Mouse (Mus musculus) kidney, adult 9 months (tissue): ENCODE measurements around the gene Actl10.
A peak's percentile ranks its signal among the peaks of the same experiment; 100 is the strongest.

Experiments used
- DNase-seq: peaks from one replicate; pipeline ENCODE4 v3.0.0; 2022

The Actl10 gene

DNA sequence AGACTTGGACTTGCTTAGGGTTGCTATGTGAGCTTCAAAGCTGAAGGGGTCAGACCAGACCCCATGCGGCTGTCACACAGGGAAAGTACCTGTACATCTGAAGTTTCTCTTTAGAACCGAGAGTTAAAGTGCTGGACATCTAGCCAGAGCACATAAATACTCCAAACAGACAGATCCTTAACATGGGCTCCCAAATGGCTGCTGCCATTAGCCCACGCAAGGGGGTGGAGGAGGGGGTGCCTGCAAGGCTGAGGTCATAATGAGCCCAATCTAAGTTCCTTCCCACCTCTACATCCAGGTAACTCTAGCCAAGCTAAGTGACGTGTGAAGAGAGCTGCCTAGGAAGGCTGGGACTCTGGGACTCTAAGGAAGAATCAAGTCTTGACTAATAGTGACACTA is at the start of gene Actl10:
TSS of gene Actl10 (plus strand) at position 301 of the 400 bp plus-strand sequence.
- no peak for DNase-seq

DNA sequence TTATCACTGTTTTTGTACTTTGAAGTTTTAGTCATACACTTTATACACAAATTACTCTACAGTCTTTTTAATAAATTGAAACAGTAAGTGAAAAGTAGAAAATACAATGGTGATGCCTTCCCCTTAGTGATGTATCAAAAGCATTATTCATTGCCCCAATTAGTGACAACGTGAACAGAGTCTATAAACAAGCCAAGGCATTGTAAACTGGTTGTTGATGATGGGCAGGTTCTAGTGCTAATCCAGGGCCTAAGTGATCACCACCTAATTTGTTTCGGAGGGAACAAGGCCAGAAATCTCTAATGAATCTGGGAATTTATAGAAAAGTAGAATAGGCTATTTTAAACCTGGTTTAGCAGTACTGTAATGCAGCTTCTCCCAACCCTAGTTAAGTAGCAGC is 44.5 kb upstream of the Actl10 start:
- no peak for DNase-seq

DNA sequence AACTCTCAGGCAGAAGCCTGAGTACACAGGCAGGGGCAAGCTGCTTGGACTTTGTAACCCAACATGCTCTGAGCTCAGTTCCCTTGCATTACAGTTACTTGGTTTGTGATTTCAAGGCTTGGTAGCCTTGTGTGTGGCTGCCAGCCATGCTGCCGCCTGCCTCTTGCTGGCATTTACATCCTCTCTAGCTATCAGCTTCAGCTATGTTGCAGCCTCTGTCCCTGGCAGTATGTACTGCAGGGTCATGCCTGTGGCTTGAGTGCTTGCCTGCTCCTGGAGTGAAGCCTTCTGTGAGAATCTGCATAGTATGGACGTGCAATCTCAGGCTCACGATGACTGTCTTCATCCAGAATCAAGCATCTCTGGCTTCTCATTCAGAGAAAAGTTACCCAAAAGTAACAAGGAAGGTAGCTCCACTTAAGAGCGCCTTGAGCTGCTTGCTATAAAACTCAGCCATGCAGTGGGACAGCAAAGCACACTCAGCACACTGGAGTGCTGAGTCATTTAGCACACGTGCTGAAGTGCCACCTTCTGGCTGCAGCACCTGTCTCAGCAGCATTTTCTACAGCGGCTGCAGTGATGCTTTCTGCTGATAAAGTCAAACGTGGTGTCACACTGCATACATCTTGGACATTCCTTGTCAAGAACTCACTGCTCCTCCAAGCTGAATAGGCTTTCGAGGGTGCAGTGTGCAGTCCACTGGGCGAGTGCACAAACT is 43.9 kb upstream of the Actl10 start:
- peak; percentile 39 for DNase-seq

DNA sequence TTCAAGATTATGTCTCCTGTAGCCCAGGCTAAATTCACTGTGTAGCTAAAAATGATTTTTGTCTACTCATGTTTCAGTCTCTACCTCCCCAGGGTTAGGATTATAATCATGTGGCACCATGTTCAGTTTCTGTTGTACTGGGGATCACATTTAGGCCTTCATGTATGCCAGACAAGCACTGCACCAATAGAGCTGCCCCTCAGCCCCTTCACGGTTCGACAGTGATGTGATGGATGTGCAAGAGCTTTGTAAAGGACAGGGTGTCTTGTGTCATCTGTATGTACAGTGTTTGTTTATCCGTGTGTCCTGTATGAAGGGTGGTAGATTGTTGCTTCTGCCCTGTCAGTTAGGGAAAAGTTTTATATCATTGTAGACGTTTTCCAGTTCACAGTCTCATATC is 43.1 kb upstream of the Actl10 start:
- no peak for DNase-seq

DNA sequence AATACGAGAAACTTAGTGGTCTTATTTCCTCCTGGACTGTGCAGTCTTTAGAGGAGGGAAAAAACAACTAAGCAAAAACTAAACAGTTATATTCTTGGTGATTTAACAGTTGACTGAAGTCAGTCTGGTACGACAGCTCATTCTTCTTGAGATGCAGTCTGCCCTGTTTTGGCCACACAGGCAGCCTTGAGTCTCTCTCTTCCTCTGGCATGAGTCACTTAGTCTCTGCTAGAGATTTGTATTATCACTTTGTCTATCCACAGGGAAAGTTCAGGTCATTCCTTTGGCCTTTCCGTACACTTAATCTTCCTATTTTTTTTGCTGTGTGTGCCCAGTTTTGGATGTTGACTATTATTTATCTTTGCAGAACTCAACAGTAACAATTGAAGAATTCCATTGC is 41.4 kb upstream of the Actl10 start:
- DNase-seq: no peak

DNA sequence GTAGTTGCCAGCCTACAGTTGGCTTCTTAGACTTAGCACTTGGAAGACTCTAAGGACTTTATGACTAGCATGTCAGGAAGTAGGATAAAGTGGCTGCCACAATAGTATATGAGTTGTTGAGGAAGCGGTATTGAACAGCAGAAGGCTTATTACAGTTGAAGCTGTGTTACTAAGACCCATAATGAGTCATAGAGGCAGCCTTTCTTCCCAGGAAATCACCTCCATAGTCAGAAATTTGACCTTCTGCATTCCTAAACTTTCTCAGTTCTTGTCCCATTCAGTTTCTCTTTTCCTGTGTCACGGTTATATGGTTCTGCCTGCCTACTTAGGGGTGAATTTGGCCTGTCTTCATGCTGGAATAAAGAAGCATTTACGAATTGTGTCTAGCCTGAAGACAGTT is 34.6 kb upstream of the Actl10 start:
- no peak for DNase-seq

DNA sequence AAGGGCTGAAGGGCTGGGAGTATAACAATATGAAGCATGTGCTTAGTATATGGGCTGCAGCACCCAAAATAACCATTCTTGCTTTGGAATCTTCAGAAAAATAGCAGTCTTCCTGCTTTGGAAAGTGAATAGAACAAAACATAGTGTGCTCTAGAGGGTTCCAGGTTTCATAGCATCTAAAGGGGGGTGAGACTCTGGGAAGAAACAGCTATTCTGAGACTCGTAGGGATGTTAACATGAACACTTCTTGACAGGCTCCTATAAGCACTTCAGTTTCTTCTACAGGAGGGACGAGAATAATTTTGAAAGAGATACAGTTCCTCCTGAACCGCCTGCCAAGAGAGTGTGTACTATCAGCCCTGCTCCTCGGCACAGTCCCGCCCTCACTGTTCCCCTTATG is 34.2 kb upstream of the Actl10 start:
- no peak for DNase-seq

DNA sequence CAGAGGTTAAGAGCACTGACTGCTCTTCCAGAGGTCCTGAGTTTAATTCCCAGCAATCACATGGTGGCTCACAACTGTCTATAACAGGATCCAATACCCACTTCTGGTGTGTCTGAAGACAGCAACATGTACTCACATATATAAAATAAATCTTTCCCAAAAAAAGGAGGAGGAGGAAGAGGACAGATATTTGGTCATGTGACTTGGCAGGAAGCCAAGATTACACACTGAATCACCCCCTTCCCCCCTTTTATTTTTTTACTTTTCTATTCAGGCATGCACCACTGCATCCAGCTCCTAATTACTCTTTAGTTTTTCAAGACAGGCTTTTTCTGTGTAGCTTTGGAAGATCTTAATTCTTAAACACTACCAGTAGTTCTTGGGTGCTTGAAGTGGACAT is 30.1 kb upstream of the Actl10 start:
- DNase-seq: no peak

DNA sequence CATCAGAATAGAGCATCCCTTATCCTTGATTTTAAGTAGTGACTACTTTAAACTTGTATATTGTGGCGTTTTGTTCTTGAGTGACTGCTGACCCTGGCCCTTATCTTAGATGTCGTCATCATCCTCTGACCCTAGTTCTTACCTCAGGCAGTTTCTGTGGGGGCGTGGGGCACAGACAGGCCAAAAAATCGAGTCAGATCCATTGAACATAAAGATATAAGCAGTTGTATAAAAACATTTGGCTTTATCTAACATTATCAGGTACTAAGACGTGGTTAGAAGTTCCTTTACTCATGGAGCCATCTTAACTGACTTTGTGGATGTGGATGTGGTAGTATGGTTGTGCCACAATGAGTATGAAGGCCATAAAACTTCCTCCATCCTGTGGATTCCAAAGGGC is 29.2 kb upstream of the Actl10 start:
- DNase-seq: no peak

DNA sequence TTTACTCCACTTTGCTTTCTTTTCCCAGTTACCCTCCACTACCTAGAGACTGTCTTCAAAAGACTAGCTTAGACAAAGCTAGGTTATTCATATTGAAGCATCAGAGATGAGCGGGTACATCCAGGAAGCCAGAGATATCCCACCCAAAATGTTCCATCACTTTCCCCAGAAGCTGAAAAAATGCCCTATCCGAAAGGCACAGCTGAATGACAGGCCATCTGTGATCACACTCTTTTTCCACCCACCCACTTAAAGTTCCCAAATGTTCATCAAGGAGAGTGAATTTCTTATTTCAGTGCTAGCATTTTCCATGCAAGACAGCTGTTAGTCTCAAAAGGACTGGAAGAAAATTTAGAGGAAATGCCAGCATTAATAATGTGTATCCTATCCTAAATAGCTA is 26.3 kb upstream of the Actl10 start:
- no peak for DNase-seq

DNA sequence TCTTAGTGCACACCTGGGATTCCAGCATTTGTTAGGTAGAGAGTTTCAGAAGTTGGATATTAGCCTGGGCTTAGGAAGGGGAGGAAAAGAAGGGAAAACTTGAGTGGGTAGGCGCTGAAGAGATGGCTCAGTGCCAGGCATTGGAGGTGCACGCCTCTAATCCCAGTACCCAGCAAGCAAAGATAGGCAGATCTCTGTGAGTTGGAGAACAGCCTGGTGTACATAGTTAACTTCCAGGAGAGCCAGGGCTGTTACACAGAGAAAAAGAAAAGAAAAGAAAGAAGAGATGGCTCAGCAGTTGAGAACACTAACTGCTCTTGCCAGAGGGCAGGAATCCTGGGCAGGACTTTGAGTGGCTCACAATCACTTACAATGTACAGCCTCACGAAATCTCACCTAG is 25.0 kb upstream of the Actl10 start:
- DNase-seq: no peak

DNA sequence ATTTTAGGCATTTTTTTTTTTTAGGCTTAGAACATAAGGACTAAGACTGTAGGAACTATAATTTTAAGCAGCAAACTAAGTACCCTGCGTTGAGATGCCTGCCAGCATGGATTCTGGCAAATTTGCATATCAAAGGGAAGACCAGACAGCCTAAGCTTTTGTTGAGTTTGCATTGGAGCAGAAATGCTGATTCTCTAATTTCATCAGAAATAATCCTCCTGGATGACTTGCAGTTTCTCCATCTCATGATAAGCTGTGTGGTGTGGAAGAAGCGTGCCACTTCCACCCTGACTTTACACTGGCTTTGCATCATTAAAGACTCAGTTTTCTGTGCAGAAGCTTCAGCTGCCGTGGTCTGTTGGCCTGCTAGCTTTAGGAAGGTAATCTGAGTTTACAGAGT is 18.7 kb upstream of the Actl10 start:
- DNase-seq: no peak

DNA sequence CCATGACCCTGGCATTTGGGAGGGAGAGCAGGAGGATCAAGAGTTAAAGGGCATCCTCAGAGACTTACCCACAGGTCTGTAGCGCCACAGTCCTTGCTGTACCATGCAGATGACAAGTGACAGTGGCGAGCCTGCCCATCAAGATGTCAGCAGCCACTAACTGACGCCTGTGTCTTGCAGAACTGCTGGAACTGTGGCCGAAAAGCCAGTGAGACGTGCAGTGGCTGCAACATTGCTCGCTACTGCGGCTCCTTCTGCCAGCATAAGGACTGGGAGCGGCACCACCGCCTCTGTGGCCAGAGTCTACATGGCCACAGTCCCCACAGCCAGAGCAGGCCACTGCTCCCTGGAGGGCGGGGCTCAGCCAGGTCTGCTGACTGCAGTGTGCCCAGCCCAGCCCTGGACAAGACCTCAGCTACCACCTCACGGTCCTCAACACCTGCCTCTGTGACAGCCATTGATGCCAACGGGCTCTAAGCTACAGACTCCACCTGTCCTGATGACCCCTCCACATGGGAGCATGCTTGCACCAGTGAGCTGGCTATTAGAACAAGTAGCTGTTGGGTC is 16.8 kb upstream of the Actl10 start:
- DNase-seq: no peak

DNA sequence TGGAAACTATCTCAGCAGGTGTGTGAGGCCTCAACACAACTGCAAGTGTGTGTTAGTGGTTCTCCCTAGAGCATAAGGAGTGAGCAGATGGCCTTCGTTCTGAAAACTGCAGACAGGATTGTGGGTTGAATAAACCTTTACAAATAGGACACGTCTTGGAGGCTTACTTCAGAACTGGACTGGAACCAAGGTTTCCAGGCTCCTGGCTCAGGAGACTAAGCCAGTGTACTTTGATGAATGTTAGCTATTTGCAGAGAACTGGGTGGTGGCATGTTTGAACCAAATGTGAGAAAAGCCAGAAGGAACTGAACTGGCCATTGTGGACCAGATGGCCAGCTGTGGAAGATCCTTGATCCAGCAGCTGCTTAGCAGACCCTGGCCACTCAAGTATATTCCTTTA is 13.3 kb upstream of the Actl10 start:
- no peak for DNase-seq

DNA sequence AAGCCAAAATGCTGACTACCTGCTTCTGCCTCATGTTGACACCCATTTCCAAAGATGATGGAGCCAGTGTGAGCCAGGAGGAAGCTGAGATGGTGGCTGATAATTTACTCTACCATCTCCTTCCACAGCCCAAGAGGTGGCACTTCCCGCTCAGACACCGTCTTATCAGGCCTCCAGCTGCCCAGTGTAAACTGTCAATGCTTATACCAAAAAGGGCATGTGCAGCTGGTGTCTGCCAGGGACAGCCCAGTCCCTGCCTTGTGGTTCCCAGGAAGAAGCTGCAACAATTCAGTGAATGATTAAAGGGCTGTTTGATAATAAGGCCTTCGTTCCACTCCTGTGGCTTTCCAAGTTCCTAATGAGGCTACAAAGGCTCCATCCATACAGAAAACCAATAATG is 12.9 kb upstream of the Actl10 start:
- DNase-seq: no peak

DNA sequence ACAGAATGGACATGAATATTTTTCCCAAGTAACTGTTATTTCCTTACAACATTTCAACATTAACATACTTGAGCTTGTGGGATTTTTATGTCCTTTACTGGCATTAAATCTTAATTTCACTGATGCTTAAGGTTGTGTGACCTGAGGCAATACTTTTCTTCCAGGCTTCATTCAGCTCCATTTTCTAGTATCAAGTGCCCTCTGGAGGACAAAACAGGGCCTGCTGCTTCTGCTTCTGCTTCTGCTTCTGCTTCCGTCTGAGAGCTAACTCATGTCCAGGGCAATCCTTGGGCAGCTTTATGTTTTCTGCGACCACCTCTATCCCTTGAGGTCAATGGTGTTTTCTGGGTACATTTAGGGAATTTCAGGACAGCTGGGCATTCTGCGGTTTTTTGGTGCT is 11.9 kb upstream of the Actl10 start:
- peak; percentile 40 for DNase-seq

DNA sequence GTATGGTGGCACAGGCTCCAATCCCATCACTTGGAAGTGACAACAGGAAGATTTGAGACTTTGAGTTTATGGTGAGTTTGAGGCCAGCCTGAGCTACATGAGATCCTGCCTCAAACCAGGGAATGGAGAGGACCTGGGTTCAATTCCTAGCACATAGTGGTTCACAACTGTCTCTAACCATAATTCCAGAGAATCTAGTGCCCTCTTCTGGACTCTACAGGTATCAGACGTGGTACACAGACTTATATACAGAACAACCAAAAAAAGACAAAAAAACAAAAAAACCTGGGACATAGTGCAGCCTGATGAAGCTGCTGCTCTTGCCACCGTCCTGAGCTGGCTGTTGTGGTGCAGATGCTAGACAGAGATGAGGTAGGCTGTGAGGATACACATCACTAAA is 9.9 kb upstream of the Actl10 start:
- DNase-seq: no peak

DNA sequence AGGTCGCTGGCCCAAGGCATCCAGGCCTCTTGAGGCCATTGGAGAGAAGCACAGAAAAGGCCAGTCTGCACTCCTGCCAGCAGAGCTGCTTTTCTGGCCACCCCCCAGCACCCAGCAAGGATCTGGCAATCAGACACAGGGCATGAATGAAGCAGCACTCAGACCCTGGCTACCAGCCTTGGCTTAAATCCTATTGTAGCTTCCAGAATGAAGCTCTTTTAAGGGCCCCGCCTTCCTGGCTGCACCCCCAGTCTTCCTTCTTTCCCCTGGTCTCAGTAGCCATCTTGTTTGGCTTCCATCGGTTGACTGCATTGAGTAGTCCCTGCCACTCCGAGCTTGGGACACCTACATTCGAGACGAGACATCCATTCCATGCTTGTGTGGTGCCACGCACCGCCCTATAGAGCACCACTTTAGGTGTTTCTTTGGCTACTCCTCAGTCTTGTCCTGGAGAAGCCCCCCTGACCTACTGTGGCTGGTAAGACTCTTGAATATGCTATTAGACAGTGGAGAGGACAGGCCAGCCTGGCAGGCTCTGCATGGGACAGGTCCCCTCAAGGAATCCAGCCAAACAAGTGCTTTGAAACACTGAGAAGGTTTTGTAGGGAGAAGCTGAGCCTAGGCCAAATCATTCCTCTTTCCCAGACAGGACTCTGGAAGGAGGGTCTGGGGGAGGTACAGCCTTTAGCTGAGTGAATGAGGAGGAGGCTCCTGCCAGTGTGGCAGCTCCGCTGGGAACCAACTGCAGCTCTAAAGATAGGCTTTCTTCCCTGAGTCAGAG is 7.8 kb upstream of the Actl10 start:
- DNase-seq: no peak

DNA sequence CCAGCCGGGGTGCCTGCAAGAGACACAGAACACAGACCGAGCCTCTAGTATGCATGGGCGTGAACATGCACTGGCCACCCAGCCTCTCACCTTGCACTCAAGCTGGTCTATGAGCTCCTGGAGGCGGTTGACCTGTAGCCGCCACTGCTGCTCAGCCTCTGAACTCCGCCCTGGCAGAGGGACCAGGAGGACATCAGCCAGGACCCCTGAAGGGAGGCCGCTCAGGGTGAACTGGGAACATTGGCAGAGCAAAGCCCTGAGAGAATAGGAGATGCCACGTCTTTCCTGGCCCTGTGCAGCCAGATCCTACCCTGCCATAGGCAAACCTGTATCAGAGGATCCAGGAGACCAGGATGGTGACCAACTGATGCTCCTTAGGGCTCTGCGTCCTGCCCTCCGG is 4.9 kb upstream of the Actl10 start, which contains the start of gene 1700003F12Rik:
TSS of gene 1700003F12Rik (plus strand) at position 375 of the 400 bp plus-strand sequence.
- DNase-seq: no peak

DNA sequence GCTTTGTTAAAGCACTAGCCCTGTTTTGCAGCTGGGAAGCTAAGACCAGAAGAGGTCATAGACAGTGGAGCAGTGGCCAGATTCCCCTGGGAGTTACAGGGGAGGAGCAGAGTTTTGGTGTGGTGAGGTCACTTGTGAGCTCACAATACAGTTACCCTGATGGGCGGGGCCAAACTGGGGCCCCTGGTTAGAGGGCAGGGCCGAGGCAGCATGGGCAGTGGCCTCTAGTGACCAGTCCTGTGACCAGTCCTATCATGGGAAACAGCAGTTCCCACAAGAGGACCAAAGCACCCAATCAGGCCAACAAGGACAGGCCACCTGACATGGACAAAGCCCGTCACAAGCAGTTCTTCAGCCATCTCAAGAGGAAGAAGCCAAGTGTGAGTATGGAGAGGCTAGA is 2.9 kb upstream of the Actl10 start:
- no peak for DNase-seq

DNA sequence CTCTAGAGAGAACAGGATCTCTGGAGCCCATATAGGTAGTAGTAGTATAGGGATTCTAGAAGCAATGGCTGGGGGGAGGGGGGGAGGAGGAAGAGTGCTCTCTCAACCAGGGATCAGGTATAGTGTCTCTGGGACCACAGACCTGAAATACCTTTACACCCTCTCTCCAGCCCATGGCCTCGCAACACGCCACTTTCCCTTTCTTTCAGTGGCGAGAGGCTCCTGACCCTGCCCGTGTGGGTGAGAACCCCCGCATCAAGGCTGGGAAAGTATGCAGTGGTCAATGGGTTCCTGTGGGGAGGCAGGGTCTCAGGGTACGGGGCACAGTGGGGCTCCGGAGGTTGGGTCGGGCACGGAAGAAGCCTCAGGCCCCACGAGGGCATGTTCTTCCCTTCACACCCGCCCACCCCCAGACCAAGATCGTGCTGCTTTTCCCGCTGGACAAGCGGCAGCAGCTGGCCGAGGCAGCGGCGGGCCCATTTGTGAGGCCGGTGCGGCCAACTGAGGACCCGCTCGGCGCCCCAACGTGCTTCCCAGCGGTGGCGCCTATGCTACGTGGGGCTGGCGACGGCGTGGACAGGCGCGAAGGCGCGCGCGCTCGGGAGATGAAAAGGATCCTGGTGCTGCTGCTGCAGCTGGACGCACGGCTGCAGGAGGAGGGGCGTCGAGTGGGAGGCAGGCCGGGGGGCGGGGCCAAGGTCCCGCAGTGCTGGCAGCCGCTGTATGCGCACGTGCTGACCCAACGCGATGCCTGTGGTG is 2.3 kb upstream of the Actl10 start:
- peak; percentile 45 for DNase-seq

DNA sequence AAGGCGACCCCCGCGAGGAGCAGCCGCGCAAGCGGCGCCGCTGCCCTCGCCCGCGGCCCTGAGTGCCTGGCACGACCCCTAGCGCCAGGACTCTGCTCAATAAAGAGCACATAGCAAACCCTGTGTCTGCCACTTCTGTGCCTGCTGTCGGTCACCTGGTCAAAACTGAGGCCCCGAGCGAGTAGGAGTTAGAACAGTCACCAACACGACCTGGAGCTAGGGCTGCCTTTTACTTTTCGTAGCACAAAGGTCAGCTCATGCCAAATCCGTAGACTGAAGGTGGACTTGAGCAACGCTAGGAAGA is 1.7 kb upstream of the Actl10 start:
- no peak for DNase-seq

DNA sequence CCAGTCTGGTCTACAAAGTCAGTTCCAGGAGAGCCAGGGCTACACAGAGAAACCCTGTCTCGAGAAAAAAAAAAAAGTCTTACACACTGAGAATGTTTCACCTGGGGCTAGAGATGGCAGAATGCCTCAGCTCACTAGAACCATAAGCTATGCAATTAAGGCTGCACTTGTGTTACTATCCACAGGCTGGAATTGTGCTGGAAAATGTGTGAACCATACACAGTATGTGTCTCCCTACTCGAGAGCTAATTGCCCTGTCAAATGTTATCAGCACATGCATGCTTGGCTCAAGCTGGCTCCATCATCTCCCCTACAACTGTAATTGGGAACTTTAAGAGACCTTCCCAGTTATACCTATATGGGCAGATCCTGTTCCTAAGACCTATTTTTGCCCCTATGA is 639 bp upstream of the Actl10 start:
- no peak for DNase-seq

DNA sequence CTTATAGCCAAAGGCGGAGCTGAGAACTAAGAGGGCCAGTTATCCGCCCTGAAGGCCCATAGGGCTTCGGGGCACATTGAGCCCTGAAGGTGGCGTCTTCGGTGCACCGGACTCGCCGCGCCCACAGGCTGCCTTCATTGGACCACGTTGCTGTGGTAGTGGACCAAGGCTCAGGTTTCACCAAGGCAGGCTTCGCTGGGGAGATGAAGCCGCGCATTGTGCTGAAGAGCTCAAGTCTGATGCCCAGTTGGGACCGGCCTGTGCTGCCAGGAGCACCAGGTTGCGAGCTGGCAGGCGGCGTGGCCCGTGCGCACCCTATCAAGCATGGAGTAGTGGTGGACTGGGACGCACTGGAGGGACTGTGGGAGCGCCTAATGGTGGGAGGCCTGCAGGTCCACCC is 351 bp downstream of the Actl10 start:
- no peak for DNase-seq
